Mouse (Mus musculus) liver, embryonic 16.5 days (tissue): ENCODE measurements at regions not wholly inside any gene's neighbourhood (a gene's known extent, or its start where the extent isn't known, plus 50 kb on each side); places are given as distances from the start of the nearest gene placed in this dataset.

Source experiments
- ATAC-seq: fragments of 200-750 bp; cut with Nextera tagmentation; 2 replicates; pipeline ENCODE4 v1.8.0; 2017; ENCODE audit warnings: low read depth, mild to moderate bottlenecking, moderate number of reproducible peaks, moderate library complexity
- H3K27ac ChIP-seq: fragments of 300-500 bp; sonication (generic); 2 replicates; pipeline ENCODE4 v1.5.1; 2014; ENCODE audit warnings: mild to moderate bottlenecking, low read length
- H3K27me3 ChIP-seq: fragments of 300-500 bp; sonication (generic); 2 replicates; pipeline ENCODE4 v1.6.1; 2014; ENCODE audit warnings: low read depth, low read length, mixed read lengths; ENCODE audit not compliant: control insufficient read depth, insufficient read depth
- H3K36me3 ChIP-seq: fragments of 300-500 bp; sonication (generic); 2 replicates; pipeline ENCODE4 v1.6.1; 2014; ENCODE audit warnings: mild to moderate bottlenecking; ENCODE audit not compliant: control insufficient read depth, insufficient read depth
- H3K4me1 ChIP-seq: fragments of 300-500 bp; sonication (generic); 2 replicates; pipeline ENCODE4 v1.6.1; 2014; ENCODE audit warnings: low read depth, low read length, mixed read lengths; ENCODE audit not compliant: control insufficient read depth
- H3K4me2 ChIP-seq: fragments of 300-500 bp; sonication (generic); 2 replicates; pipeline ENCODE4 v1.6.1; 2014; ENCODE audit warnings: low read depth, low read length, mixed read lengths
- H3K4me3 ChIP-seq: fragments of 300-500 bp; sonication (generic); 2 replicates; pipeline ENCODE4 v1.5.1; 2014; ENCODE audit warnings: low read depth, mild to moderate bottlenecking, low read length
- H3K9ac ChIP-seq: fragments of 300-500 bp; sonication (generic); 2 replicates; pipeline ENCODE4 v1.6.1; 2014; ENCODE audit warnings: low read depth, low read length
- H3K9me3 ChIP-seq: fragments of 300-500 bp; sonication (generic); replicated peaks from 2 replicates; pipeline ENCODE4 v1.6.1; 2016; ENCODE audit warnings: low read length; ENCODE audit not compliant: control insufficient read depth
- WGBS: fragments of 180-500 bp; shearing (Covaris S2); extraction: QIAGEN DNeasy Blood & Tissue Kit; methylation state at CpG from one replicate; pipeline ENCODE4 v1.1.7; 2014; ENCODE audit not compliant: insufficient replicate concordance; 5-methylcytosine and 5-hydroxymethylcytosine counted together

GRCm38 (mm10) chr13:102294451-102294850 is 398.9 kb upstream of the Cd180 start:
- no peaks in the 10 kb centered on the region for H3K4me1 ChIP-seq
- no peak overlapping the region for H3K27ac ChIP-seq
- H3K4me3 ChIP-seq = no peak overlapping the region
- ATAC-seq = no peak
- no peak overlapping the region for H3K9ac ChIP-seq
- no peak overlapping the region for H3K4me2 ChIP-seq
- H3K36me3 ChIP-seq = no peaks in the 10 kb centered on the region
- H3K27me3 ChIP-seq = no peaks in the 10 kb centered on the region
- WGBS = 59% methylated on average over 2 of the region's 2 CpGs
- H3K9me3 ChIP-seq = no peaks in the 10 kb centered on the region

DNA sequence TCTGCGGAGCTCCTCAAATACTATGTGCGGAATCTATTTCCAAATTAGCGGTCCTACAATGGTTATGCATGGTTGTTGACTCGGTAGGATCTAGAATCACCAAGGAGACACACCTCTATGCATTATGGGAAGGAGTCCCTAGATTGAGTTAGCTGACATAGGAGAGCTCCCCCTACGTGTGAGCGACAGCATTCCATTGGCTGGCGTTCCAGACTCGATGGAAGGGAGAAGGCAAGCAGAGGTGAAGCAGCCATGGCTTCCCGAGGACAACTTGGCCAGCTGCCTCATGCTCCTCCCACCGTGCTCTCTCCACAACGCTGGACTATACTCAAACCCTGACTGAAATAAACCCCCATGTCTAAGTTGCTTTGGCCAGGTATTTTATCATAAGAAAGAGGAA is 398.3 kb upstream of the Cd180 start:
- no peak for ATAC-seq
- H3K27me3 ChIP-seq = no peaks in the 10 kb centered on the region
- H3K4me1 ChIP-seq = no peaks in the 10 kb centered on the region
- H3K36me3 ChIP-seq = no peaks in the 10 kb centered on the region
- H3K27ac ChIP-seq = no peak overlapping the region
- WGBS = 73% methylated on average over 11 of the region's 11 CpGs
- H3K4me2 ChIP-seq = no peak overlapping the region
- H3K4me3 ChIP-seq = no peak overlapping the region
- H3K9me3 ChIP-seq = no peaks in the 10 kb centered on the region
- no peak overlapping the region for H3K9ac ChIP-seq

DNA sequence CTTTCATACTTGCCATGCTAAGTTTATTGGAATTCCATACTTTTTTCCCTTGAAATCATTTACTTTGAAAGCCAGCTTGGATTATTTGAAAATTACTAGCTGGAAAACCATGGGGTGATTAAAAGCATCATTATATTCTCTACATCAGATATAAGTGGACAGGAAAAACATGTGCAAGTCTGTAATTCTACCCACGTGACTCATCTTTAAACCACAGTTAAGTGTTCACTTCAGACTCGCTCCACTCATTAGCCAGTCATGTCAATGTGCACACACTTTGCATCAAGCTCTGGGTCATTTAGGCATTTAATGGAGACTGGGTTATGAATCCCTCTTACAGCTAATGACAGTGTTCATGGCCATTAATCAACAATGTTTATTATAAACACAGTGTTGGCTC is 385.4 kb upstream of the Cd180 start:
- H3K4me2 ChIP-seq = no peak overlapping the region

GRCm38 (mm10) chr13:102312096-102312495 is 381.3 kb upstream of the Cd180 start:
- WGBS = 12% methylated on average over 3 of the region's 3 CpGs
- Histone ChIP-seq H3K4me3 (no peak overlapping the region), H3K27ac (no peak overlapping the region), H3K36me3 (no peaks in the 10 kb centered on the region), H3K27me3 (no peaks in the 10 kb centered on the region), H3K9ac (no peak overlapping the region), H3K4me2 (no peak overlapping the region), H3K4me1 (no peaks in the 10 kb centered on the region), H3K9me3 (no peaks in the 10 kb centered on the region)
- no peak for ATAC-seq

More for the DNA sequence above, 385.4 kb upstream of the Cd180 start:
- Histone ChIP-seq H3K4me3 (no peak overlapping the region), H3K9ac (no peak overlapping the region), H3K27ac (no peak overlapping the region), H3K4me1 (no peaks in the 10 kb centered on the region), H3K9me3 (no peaks in the 10 kb centered on the region), H3K27me3 (no peaks in the 10 kb centered on the region), H3K36me3 (no peaks in the 10 kb centered on the region)
- ATAC-seq = no peak
- WGBS = 58% methylated on average over 2 of the region's 2 CpGs

DNA sequence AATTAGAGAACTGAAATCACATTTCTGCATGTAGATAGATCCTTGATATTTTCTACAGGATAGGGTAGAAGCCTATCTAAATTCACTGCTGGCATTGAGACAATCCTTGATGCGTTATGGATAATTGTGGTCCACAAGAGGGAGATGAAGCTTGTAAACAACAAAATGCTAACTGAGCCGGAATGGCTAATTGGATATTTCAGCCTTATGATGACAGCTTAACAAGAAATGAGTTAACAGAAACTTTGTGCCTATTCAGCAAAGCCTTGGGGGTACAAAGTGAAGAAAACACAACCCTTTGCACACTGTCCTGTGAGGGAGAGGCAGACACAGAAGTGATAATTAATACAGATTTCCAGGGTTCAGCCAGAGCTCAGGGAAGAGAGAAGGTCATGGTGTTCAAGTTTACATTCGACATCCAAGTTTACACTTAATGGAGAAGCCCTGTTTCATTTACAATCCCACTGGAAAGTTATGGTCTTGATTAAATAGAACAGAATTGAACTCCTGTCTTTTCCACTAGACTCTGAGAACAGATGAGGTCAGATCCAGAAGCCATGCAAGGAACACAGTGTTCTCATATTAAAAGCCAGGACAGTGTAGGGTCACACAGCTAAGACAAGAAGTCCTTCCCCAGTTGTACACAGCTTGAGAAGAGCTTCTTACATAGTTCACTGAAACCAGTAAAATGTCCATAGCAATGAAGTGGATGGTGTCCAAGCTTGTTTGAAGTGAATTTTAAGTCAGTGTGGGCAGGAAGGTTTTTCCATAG is 377.3 kb upstream of the Cd180 start:
- H3K4me2 ChIP-seq = no peak overlapping the region
- no peaks in the 10 kb centered on the region for H3K4me1 ChIP-seq
- no peak overlapping the region for H3K4me3 ChIP-seq
- no peak for ATAC-seq
- no peaks in the 10 kb centered on the region for H3K36me3 ChIP-seq
- H3K9ac ChIP-seq = no peak overlapping the region
- no peaks in the 10 kb centered on the region for H3K9me3 ChIP-seq
- no peak overlapping the region for H3K27ac ChIP-seq
- WGBS = 69% methylated on average over 3 of the region's 3 CpGs
- no peaks in the 10 kb centered on the region for H3K27me3 ChIP-seq

- Histone ChIP-seq H3K27me3 (no peaks in the 10 kb centered on the region), H3K27ac (no peak overlapping the region), H3K9ac (no peak overlapping the region), H3K36me3 (no peaks in the 10 kb centered on the region), H3K4me1 (no peaks in the 10 kb centered on the region), H3K4me2 (no peak overlapping the region), H3K4me3 (no peak overlapping the region), H3K9me3 (no peaks in the 10 kb centered on the region)
- WGBS = 76% methylated on average over 4 of the region's 4 CpGs
- ATAC-seq = no peak
Measured at GRCm38 (mm10) chr13:102318891-102319404, 374.4 kb upstream of the Cd180 start.

DNA sequence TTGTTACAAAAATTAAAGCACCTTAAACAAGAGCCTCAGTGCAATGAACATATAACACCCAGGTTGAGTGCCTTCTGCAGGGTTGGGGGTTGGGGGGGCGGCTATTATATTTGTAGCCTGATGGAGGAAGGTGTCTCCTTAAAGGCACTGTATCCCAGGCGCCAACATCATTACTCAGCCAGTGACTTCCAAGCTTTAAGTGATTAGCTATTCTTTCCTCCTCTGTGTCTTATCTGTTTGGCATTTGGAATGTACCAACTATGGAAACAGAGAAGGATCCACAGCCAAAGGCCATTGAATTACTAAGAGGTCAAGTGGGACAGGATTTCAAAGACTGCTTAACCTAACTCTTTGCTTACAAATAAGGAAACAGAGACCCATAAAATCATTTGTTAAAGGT is 373.9 kb upstream of the Cd180 start:
- no peak overlapping the region for H3K4me3 ChIP-seq
- H3K36me3 ChIP-seq = no peaks in the 10 kb centered on the region
- H3K9me3 ChIP-seq = no peaks in the 10 kb centered on the region
- no peak overlapping the region for H3K27ac ChIP-seq
- H3K4me1 ChIP-seq = no peaks in the 10 kb centered on the region
- no peak overlapping the region for H3K9ac ChIP-seq
- WGBS = 73% methylated on average over 2 of the region's 2 CpGs
- no peak overlapping the region for H3K4me2 ChIP-seq
- no peaks in the 10 kb centered on the region for H3K27me3 ChIP-seq
- no peak for ATAC-seq

- no peak for ATAC-seq
- 77% methylated on average over 3 of the region's 3 CpGs for WGBS
- Histone ChIP-seq H3K9ac (no peak overlapping the region), H3K4me1 (peaks cover 2% of the 10 kb centered on the region), H3K36me3 (no peaks in the 10 kb centered on the region), H3K27ac (no peak overlapping the region), H3K4me2 (no peak overlapping the region), H3K27me3 (no peaks in the 10 kb centered on the region), H3K4me3 (no peak overlapping the region), H3K9me3 (no peaks in the 10 kb centered on the region)
Measured at GRCm38 (mm10) chr13:102323876-102324275, 369.5 kb upstream of the Cd180 start.

- Histone ChIP-seq H3K36me3 (no peaks in the 10 kb centered on the region), H3K27ac (no peak overlapping the region), H3K4me3 (no peak overlapping the region), H3K9me3 (no peaks in the 10 kb centered on the region), H3K27me3 (no peaks in the 10 kb centered on the region), H3K4me1 (peaks cover 2% of the 10 kb centered on the region), H3K4me2 (no peak overlapping the region), H3K9ac (no peak overlapping the region)
- ATAC-seq = peak; percentile 83
- 41% methylated on average over 2 of the region's 2 CpGs for WGBS
Measured at GRCm38 (mm10) chr13:102326003-102326402, 367.4 kb upstream of the Cd180 start.
